Mouse (Mus musculus): Measurements from ENCODE around the gene Cst13.

Cst13 gene

DNA sequence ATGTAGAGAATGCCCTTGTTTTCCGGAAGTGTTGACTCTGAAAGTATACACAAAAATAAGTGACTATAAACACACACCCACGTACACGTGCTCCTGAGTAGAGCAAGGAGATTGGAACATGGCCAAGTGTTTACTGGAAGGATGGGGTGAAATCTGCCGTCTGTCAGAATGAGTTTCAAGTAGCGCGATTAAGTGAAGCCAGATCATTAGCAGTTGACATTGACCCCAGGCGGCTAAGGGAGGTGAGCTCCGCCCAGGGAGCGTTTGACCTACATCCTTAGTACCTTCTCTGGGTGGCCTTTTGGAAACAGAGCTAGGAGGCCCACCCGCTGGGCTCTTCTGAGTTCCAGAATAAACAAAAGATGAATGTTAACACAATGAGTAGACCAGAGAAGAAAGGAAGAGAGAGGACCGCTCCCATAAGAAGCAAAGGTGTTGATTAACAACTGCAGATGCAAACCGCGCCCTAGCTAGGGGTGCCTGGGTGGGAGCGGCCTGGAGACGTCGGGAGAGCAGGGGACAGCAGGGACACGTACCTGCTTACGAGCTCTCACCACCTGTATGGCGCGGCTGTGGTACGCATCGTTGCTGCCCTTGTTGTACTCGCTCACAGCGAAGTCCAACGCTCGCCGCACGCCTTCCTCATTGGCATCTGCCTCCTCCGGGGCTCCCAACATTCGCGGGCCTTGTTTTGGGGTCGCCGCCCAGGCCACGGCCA lies 54.9 kb downstream of the Cst13 start:
- no peak for DNase-seq (ENCODE audit: low read depth, low spot score)

DNA sequence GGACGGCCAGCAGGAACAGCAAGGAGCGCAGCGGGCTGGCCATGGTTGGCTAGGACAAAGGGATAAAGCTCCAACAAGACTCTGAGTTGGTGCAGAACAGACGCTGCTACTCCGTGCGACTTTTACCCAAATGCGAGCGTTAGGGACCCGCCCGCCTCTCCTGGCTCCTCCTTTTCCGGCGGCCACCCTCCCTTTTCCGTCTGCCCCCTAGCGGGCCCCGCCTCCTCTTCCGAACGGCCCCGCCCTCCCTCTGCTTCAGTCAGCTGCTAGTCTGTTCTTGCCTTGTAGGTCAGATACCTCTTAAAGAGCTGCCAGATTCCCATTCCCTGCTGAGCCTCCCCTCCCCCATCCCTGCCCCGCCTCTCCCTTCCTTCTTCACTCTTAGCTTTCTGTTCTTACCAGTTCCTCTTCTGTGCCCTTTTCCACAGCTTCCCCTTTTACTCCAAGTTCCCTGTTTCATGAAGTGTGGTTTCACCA lies 55.5 kb downstream of the Cst13 start, which contains the start of gene Cst3:
Cst3 (minus strand) TSS at position 358 of the 477 bp plus-strand sequence.
- DNase-seq (ENCODE audit: low read depth, low spot score): peak; percentile 86

DNA sequence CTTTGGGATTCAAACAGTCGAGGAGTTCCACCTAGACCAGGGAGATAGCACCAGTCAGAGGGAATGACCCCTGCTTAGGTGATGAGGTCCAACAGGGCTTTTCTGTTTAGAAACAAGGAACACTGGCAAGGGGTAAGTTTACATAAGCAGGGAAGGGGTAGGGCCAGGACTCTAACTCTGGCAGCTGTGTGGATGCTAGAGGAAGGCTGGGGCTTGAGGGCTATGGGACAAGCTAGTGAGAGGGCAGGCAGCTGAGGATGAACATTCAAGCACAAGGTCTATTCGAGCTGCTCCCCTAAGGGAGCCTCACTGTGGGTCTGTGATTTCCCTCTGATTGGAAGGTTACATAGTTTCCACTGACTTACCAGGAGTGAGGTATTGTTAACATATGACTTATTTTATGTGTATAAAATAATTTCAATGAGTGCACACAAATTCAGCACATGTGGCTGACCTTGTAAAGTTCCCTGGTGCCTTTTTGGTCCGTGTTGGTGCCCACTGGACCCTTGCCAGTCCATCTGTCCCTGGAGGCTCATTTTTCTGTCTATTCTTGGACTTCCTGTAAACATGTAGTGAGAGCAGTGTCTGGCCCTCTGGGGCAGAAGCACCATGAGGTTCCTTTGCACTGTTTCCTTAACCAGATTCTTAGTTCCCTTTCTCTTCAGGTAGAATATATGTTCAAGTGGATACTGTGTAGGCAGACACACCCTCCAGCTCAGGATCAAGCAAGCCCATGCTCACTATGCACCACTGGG lies 57.3 kb downstream of the Cst13 start:
- DNase-seq (ENCODE audit: low read depth, low spot score): no peak

DNA sequence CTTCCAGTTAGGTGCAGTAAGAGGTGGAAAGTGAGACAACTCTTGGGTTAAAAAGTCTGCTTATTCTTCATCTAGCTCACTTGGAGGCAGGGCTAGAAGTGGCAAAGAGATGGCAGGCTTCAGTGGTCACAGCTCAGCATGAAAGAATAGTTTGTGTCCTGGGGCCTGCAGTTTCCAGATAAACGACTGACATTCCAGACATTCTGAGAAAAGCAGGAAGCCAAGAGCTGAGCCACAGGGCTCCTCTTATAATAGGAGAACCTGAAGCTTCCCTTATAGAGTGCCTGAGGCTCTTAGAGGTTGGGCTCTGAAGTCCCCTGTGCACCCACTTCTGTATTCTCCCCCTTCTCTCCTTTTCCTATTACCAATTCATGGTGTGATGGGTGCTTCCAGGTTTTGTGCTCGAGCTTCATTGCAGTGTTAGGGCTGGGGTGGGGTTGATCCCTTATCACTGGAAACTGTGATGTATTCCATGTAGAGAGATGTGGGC lies 58.8 kb downstream of the Cst13 start:
- DNase-seq (ENCODE audit: low read depth, low spot score): no peak

DNA sequence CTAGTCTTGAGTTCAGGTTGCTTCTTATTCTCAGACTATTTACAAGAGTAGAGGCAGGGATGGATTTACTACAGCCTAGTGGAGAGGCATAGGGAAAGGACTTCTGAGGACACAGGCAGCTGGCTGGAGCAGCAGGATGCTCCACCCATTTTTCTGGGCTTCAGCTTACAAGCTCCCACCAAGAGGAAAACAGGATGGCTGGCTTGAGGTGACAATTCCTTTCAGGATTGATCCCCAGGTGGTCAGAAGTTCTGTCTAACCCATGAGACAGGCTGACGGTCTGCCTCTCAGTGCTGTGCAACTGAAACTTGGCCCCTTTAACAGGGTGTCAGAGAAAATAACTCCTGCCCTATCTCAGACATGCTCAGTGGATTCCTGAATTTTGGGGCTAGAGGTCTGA lies 59.3 kb downstream of the Cst13 start:
- DNase-seq (ENCODE audit: low read depth, low spot score): no peak

All from mesoderm, embryonic 11.5 days (tissue).